Mouse (Mus musculus) brain, embryonic 14.5 days (tissue): ENCODE data around the gene 1700013F07Rik.

Experiments
- CTCF ChIP-seq: fragments of 200-500 bp; IDR thresholded peaks from 2 replicates; pipeline ENCODE4 v1.5.1; 2012; ENCODE audit warnings: inconsistent platforms, mild to moderate bottlenecking, moderate library complexity, borderline replicate concordance; ENCODE audit not compliant: insufficient read depth, insufficient read length; ENCODE audit errors: extremely low read depth
- POLR2A ChIP-seq: fragments of 200-500 bp; IDR thresholded peaks from 2 replicates; pipeline ENCODE4 v1.6.1; 2012; ENCODE audit warnings: mild to moderate bottlenecking, inconsistent platforms, borderline replicate concordance; ENCODE audit not compliant: poor library complexity, insufficient read depth, insufficient read length, severe bottlenecking; ENCODE audit errors: extremely low read depth

- TF ChIP-seq CTCF (no peak), POLR2A (no peak)
Observed at GRCm38 (mm10) chr3:108542299-108542698, 8.3 kb downstream of the 1700013F07Rik start.
